Mouse (Mus musculus): ENCODE results near the gene Ypel1. TPM values are rescaled to one million over a fixed set of nuclear protein-coding genes. Genes with fewer than 3 reads are reported as not detected.

The Ypel1 gene
- total and polyA plus RNA-seq, 3 experiments, result 0.42 to 1.1 TPM; not detected in 1

- Histone ChIP-seq H3K9ac (ENCODE audit: control insufficient read depth, low read depth, low read length, poor library complexity, severe bottlenecking) (no peak overlapping the region), H3K27ac (ENCODE audit: control insufficient read depth, low read depth, low read length) (no peak overlapping the region), H3K9me3 (replicated peaks; ENCODE audit: insufficient read depth, low read length) (no peaks in the 10 kb centered on the region), H3K27me3 (ENCODE audit: control insufficient read depth in 1 of 2, insufficient read depth in 2 of 2, low read length in 2 of 2) (no peaks in the 10 kb centered on the region; a peak in 1 of 4 replicates), H3K36me3 (ENCODE audit: control insufficient read depth in 1 of 2, insufficient read depth in 2 of 2, low read length in 2 of 2) (peaks cover 0 to 6% of the 10 kb centered on the region in 2 experiments; a peak in 2 of 4 replicates), H3K4me3 (ENCODE audit: control insufficient read depth in 1 of 2, insufficient read depth in 1 of 2, low read depth in 2 of 2, low read length in 2 of 2) (no peak overlapping the region), H3K79me2 (ENCODE audit: control insufficient read depth, insufficient read depth, low read length, poor library complexity) (no peaks in the 10 kb centered on the region), H3K4me1 (ENCODE audit: control insufficient read depth in 1 of 2, insufficient read depth in 2 of 2, low read length in 2 of 2) (peaks cover 0 to 5% of the 10 kb centered on the region in 2 experiments; a peak in 2 of 4 replicates)
- no peak for TF ChIP-seq TBP (IDR thresholded peaks at IDR 0.05; ENCODE audit: low read depth, low read length)
- no peak for DNase-seq (ENCODE audit: low read depth, low spot score)
Observed at GRCm38 (mm10) chr16:17062338-17062737, 7.2 kb upstream of the Ypel1 start.

GRCm38 (mm10) chr16:17067552-17067951, 1.9 kb upstream of the Ypel1 start:
- H3K27me3 ChIP-seq (ENCODE audit: control insufficient read depth in 1 of 2, insufficient read depth in 2 of 2, low read length in 2 of 2), result no peaks in the 10 kb centered on the region; a peak in 1 of 4 replicates
- no peaks in the 10 kb centered on the region for H3K9me3 ChIP-seq (replicated peaks; ENCODE audit: insufficient read depth, low read length)
- H3K4me1 ChIP-seq (ENCODE audit: control insufficient read depth in 1 of 2, insufficient read depth in 2 of 2, low read length in 2 of 2), result peaks cover 2 to 12% of the 10 kb centered on the region in 2 experiments; a peak in 2 of 4 replicates
- H3K4me3 ChIP-seq (ENCODE audit: control insufficient read depth in 1 of 2, insufficient read depth in 1 of 2, low read depth in 2 of 2, low read length in 2 of 2), result no peak overlapping the region
- no peaks in the 10 kb centered on the region for H3K79me2 ChIP-seq (ENCODE audit: control insufficient read depth, insufficient read depth, low read length, poor library complexity)
- DNase-seq (ENCODE audit: low read depth, low spot score), result peak; percentile 68
- no peak overlapping the region for H3K27ac ChIP-seq (ENCODE audit: control insufficient read depth, low read depth, low read length)
- H3K9ac ChIP-seq (ENCODE audit: control insufficient read depth, low read depth, low read length, poor library complexity, severe bottlenecking), result no peak overlapping the region
- H3K36me3 ChIP-seq (ENCODE audit: control insufficient read depth in 1 of 2, insufficient read depth in 2 of 2, low read length in 2 of 2), result peaks cover 0 to 13% of the 10 kb centered on the region in 2 experiments; a peak in 2 of 4 replicates
- TF ChIP-seq UBTF (IDR thresholded peaks at IDR 0.05; ENCODE audit: borderline replicate concordance, insufficient read depth, low read depth, low read length), result no peak
- TF ChIP-seq SMC3 (IDR thresholded peaks at IDR 0.05; ENCODE audit: low read depth, low read length), result no peak; the same call in 1 of the 2 replicates
- no peak for TF ChIP-seq CHD1 (IDR thresholded peaks at IDR 0.05; ENCODE audit: low read depth, low read length)
- no peak for TF ChIP-seq MAX (IDR thresholded peaks at IDR 0.05; ENCODE audit: low read length)
- TF ChIP-seq POLR2AphosphoS2 (IDR thresholded peaks at IDR 0.05; ENCODE audit: low read length), result no peak
- TF ChIP-seq MYB (IDR thresholded peaks at IDR 0.05; ENCODE audit: low read depth, low read length), result no peak
- TF ChIP-seq EP300 (IDR thresholded peaks at IDR 0.05; ENCODE audit: low read depth in 1 of 2, low read length in 2 of 2), result peak; percentile 71 to 76
- TF ChIP-seq TBP (IDR thresholded peaks at IDR 0.05; ENCODE audit: low read depth, low read length), result peak; percentile 67
- no peak for TF ChIP-seq ELF1 (IDR thresholded peaks at IDR 0.05; ENCODE audit: low read depth, low read length)
- TF ChIP-seq MEF2A (IDR thresholded peaks at IDR 0.05; ENCODE audit: extremely low read depth, insufficient replicate concordance, low read depth, low read length, poor library complexity, severe bottlenecking), result peak; percentile 49; the same call in 1 of the 2 replicates
- no peak; the same call in 1 of the 2 replicates for TF ChIP-seq TCF12 (IDR thresholded peaks at IDR 0.05; ENCODE audit: low read depth, low read length)
- TF ChIP-seq ZC3H11A (IDR thresholded peaks at IDR 0.05; ENCODE audit: low read depth, low read length), result no peak
- no peak for TF ChIP-seq TAL1 (IDR thresholded peaks at IDR 0.05; ENCODE audit: low read length)
- peak; percentile 99 for TF ChIP-seq BHLHE40 (IDR thresholded peaks at IDR 0.05; ENCODE audit: borderline replicate concordance, low read depth, low read length)
- no peak for TF ChIP-seq KAT2A (conservative IDR thresholded peaks at IDR 0.05; ENCODE audit: low read depth, low read length)
- TF ChIP-seq ZMIZ1 (IDR thresholded peaks at IDR 0.05; ENCODE audit: low read depth, low read length), result no peak
- peak; percentile 92 for TF ChIP-seq GATA1 (IDR thresholded peaks at IDR 0.05; ENCODE audit: low read depth, low read length)
- TF ChIP-seq MXI1 (IDR thresholded peaks at IDR 0.05; ENCODE audit: low read depth, low read length), result peak; percentile 70
- TF ChIP-seq POLR2AphosphoS5 (IDR thresholded peaks at IDR 0.05; ENCODE audit: borderline replicate concordance, low read depth, low read length), result no peak
- no peak for TF ChIP-seq ZNF384 (IDR thresholded peaks at IDR 0.05; ENCODE audit: low read depth, low read length)
- TF ChIP-seq GABPA (IDR thresholded peaks at IDR 0.05; ENCODE audit: low read depth, low read length), result no peak
- TF ChIP-seq CHD2 (IDR thresholded peaks at IDR 0.05; ENCODE audit: low read length), result no peak
- no peak for TF ChIP-seq USF2 (IDR thresholded peaks at IDR 0.05; ENCODE audit: borderline replicate concordance in 1 of 2, insufficient read depth in 1 of 2, low read depth in 1 of 2, low read length in 2 of 2)
- no peak for TF ChIP-seq HCFC1 (IDR thresholded peaks at IDR 0.05; ENCODE audit: low read depth, low read length)
- TF ChIP-seq NELFE (IDR thresholded peaks at IDR 0.05; ENCODE audit: low read depth, low read length), result no peak
- peak; percentile 81 for TF ChIP-seq ETS1 (IDR thresholded peaks at IDR 0.05; ENCODE audit: low read depth, low read length)
- no peak for TF ChIP-seq JUND (IDR thresholded peaks at IDR 0.05; ENCODE audit: low read depth, low read length)
- peak; percentile 45; the same call in 1 of the 2 replicates for TF ChIP-seq MAFK (IDR thresholded peaks at IDR 0.05; ENCODE audit: borderline replicate concordance, low read depth, low read length)
- TF ChIP-seq MAZ (IDR thresholded peaks at IDR 0.05; ENCODE audit: low read depth, low read length), result no peak
- peak; percentile 84 for TF ChIP-seq SIN3A (IDR thresholded peaks at IDR 0.05; ENCODE audit: low read length)
- peak; percentile 98 for TF ChIP-seq RCOR1 (IDR thresholded peaks at IDR 0.05; ENCODE audit: low read depth, low read length)
- TF ChIP-seq ZKSCAN1 (IDR thresholded peaks at IDR 0.05; ENCODE audit: low read depth, low read length), result no peak

All from MEL (cell line).